Mouse (Mus musculus) hindbrain, embryonic 14.5 days (tissue): ENCODE measurements around the gene Fam53a. TPM values are rescaled to one million over a fixed set of nuclear protein-coding genes. Genes with fewer than 3 reads are reported as not detected.

ENCODE experiments used
- ATAC-seq: fragments of 200-750 bp; cut with Nextera tagmentation; 2 replicates; pipeline ENCODE4 v1.8.0; 2017; ENCODE audit warnings: moderate number of reproducible peaks, mild to moderate bottlenecking, moderate TSS enrichment, moderate library complexity; ENCODE audit not compliant: low FRiP score
- DNase-seq: peaks from one replicate; pipeline ENCODE4 v3.0.0-alpha.2; 2015; ENCODE audit warnings: low spot score
- H3K27ac ChIP-seq: fragments of 300-500 bp; sonication (generic); 2 replicates; pipeline ENCODE4 v1.5.1; 2014; ENCODE audit warnings: mild to moderate bottlenecking, moderate library complexity
- H3K27me3 ChIP-seq: fragments of 300-500 bp; sonication (generic); 2 replicates; pipeline ENCODE4 v1.6.1; 2014; ENCODE audit warnings: mild to moderate bottlenecking, low read length, mixed read lengths; ENCODE audit not compliant: control insufficient read depth, insufficient read depth
- H3K36me3 ChIP-seq: fragments of 300-500 bp; sonication (generic); replicated peaks from 2 replicates; pipeline ENCODE4 v1.6.1; 2014; ENCODE audit not compliant: control insufficient read depth, insufficient read depth
- H3K4me1 ChIP-seq: fragments of 300-500 bp; sonication (generic); replicated peaks from 2 replicates; pipeline ENCODE4 v1.6.1; 2014; ENCODE audit warnings: antibody characterized with exemption, low read length, mixed read lengths; ENCODE audit not compliant: control insufficient read depth, insufficient read depth
- H3K4me2 ChIP-seq: fragments of 300-500 bp; sonication (generic); replicated peaks from 2 replicates; pipeline ENCODE4 v1.6.1; 2014; ENCODE audit warnings: mild to moderate bottlenecking, moderate library complexity
- H3K4me3 ChIP-seq: fragments of 300-500 bp; sonication (generic); replicated peaks from 2 replicates; pipeline ENCODE4 v1.5.1; 2014; ENCODE audit warnings: mild to moderate bottlenecking, low read length
- H3K9ac ChIP-seq: fragments of 300-500 bp; sonication (generic); 2 replicates; pipeline ENCODE4 v1.6.1; 2014
- H3K9me3 ChIP-seq: fragments of 300-500 bp; sonication (generic); 2 replicates; pipeline ENCODE4 v1.6.1; 2016; ENCODE audit warnings: low read length; ENCODE audit not compliant: control insufficient read depth
- WGBS: fragments of 180-500 bp; shearing (Covaris S2); extraction: QIAGEN DNeasy Blood & Tissue Kit; methylation state at CpG from one replicate; pipeline ENCODE4 v1.1.7; 2014; 5-methylcytosine and 5-hydroxymethylcytosine counted together
- polyA plus RNA-seq: library from polyadenylated mRNA; unstranded; fragments of >200 nt; fragmentation: Nextera tagmentation; extraction: Ambion mirVana; gene quantifications from 2 replicates; pipeline ENCODE4 v1.2.1, GENCODE M21; 2014

Gene Fam53a
- polyA plus RNA-seq, 1 experiment from 2014 or later: 26.8 TPM

DNA sequence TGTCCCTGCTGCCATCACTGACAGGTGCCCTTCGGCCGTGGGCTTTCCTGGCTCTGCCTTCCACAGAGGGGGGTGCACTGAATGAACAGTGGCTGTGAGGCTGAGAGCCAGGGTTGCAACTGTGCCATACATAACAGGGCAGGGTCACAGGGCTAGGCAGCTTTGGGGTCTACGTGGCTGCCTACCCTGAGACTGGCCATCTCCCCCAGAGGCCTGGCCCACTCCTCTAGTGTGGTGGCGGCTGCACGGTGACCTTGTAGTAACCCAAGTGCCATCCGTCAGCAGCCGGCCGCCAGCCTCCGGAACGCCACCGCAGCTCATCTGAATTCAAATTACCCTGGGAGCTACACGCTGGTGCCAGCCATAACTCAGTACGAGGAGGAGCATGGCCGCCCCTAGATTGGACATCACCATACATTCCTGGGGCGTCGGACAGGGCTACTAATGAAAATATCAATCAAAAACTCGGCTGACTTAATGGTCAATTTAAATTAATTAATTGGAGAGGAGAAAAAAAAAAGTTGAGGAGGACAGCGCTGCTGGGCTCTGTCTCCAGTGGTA lies 41.9 kb downstream of the Fam53a start:
- ATAC-seq: peak; percentile 12; the same call in 1 of the 2 replicates
- no peaks in the 10 kb centered on the region for H3K36me3 ChIP-seq
- no peak for DNase-seq
- no peak overlapping the region for H3K4me3 ChIP-seq
- no peak overlapping the region for H3K9ac ChIP-seq
- no peak overlapping the region for H3K4me2 ChIP-seq
- no peak overlapping the region for H3K27ac ChIP-seq
- 0 out of 2 replicates have a peak, but pooled peaks cover 7% of the 10 kb centered on the region for H3K4me1 ChIP-seq
- H3K9me3 ChIP-seq: no peaks in the 10 kb centered on the region
- no peaks in the 10 kb centered on the region for H3K27me3 ChIP-seq
- 48% methylated on average over 18 of the region's 18 CpGs for WGBS

GRCm38 (mm10) chr5:33580336-33580735 lies 49.1 kb downstream of the Fam53a start:
- H3K4me1 ChIP-seq: no peaks in the 10 kb centered on the region
- no peak overlapping the region for H3K9ac ChIP-seq
- H3K36me3 ChIP-seq: no peaks in the 10 kb centered on the region
- H3K4me2 ChIP-seq: no peak overlapping the region
- H3K4me3 ChIP-seq: no peak overlapping the region
- ATAC-seq: no peak
- no peak overlapping the region for H3K27ac ChIP-seq
- no peaks in the 10 kb centered on the region for H3K9me3 ChIP-seq
- no peaks in the 10 kb centered on the region for H3K27me3 ChIP-seq
- DNase-seq: no peak
- WGBS: 84% methylated on average over 1 of the region's 1 CpGs

DNA sequence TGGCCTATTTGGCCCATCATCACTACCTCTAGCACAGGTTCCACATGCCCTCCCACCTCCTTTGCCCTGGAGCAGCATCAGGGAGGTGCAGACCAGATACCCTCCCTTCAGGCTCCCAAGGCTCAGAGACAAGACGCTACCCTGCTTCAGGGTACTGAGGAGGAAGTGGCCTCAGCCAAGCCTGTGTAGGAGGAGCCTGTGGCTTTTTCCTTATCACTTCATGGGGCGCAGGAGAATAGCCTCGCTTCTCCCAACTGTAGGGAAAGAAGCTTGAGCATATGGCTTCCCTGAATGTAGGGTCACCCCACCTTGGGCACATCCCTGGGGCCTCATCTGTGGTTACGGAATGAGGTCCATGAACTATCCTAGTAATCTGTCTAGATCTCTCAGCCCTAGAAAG lies 55.2 kb downstream of the Fam53a start:
- H3K4me1 ChIP-seq: no peaks in the 10 kb centered on the region
- WGBS: 87% methylated on average over 4 of the region's 4 CpGs
- no peak for ATAC-seq

GRCm38 (mm10) chr5:33565886-33566285 lies 63.5 kb downstream of the Fam53a start:
- Histone ChIP-seq H3K27ac (no peak overlapping the region), H3K36me3 (no peaks in the 10 kb centered on the region), H3K4me1 (no peaks in the 10 kb centered on the region), H3K4me3 (no peak overlapping the region), H3K27me3 (no peaks in the 10 kb centered on the region; the same call in 1 of the 2 replicates), H3K9ac (no peak overlapping the region), H3K9me3 (no peaks in the 10 kb centered on the region), H3K4me2 (no peak overlapping the region)
- WGBS: 82% methylated on average over 4 of the region's 4 CpGs
- no peak for ATAC-seq
- DNase-seq: no peak

More for the DNA sequence above, 55.2 kb downstream of the Fam53a start:
- Histone ChIP-seq H3K36me3 (no peaks in the 10 kb centered on the region), H3K9me3 (no peaks in the 10 kb centered on the region), H3K9ac (no peak overlapping the region), H3K4me3 (no peak overlapping the region), H3K27me3 (no peaks in the 10 kb centered on the region; the same call in 1 of the 2 replicates), H3K27ac (no peak overlapping the region), H3K4me2 (no peak overlapping the region)
- DNase-seq: no peak

- Histone ChIP-seq H3K9me3 (no peaks in the 10 kb centered on the region), H3K4me2 (no peak overlapping the region), H3K36me3 (no peaks in the 10 kb centered on the region), H3K27ac (no peak overlapping the region), H3K4me3 (no peak overlapping the region), H3K27me3 (no peaks in the 10 kb centered on the region), H3K4me1 (no peaks in the 10 kb centered on the region), H3K9ac (no peak overlapping the region)
- 77% methylated on average over 14 of the region's 14 CpGs for WGBS
- ATAC-seq: no peak
- DNase-seq: no peak
Observed at GRCm38 (mm10) chr5:33556277-33556995, 73.0 kb downstream of the Fam53a start.

Other genes starting within 250 kb of the Fam53a start
- gene Nkx1-1, start 195.7 kb downstream of the Fam53a start, polyA plus RNA-seq: 0.80 and 0.96 TPM in 2 replicates
- gene Gm9903, start 290 bp upstream of the Fam53a start, polyA plus RNA-seq: 0.64 and 0.77 TPM in 2 replicates
- gene Slbp, start 22.9 kb upstream of the Fam53a start, polyA plus RNA-seq: 115 and 125 TPM in 2 replicates
- gene Tacc3, start 28.5 kb upstream of the Fam53a start, polyA plus RNA-seq: 32.3 and 41.0 TPM in 2 replicates
- gene Tmem129, start 28.8 kb upstream of the Fam53a start, polyA plus RNA-seq: 27.5 and 28.8 TPM in 2 replicates
- 46.5 and 47.2 TPM in 2 replicates for gene Fgfr3, start 92.0 kb upstream of the Fam53a start, polyA plus RNA-seq
- 73.3 and 79.1 TPM in 2 replicates for gene Letm1, start 153.2 kb upstream of the Fam53a start, polyA plus RNA-seq
- gene Nsd2, start 191.1 kb upstream of the Fam53a start, polyA plus RNA-seq: 102 and 106 TPM in 2 replicates